Mouse (Mus musculus) heart, postnatal 4 days (tissue): ENCODE data around the gene Pkd2l1. TPM values are rescaled to one million over a fixed set of nuclear protein-coding genes. Genes with fewer than 3 reads are reported as not detected.

Experiments used
- DNase-seq: peaks from one replicate; pipeline ENCODE4 v3.0.0; 2021
- total RNA-seq, 2 experiments: library from RNA; stranded (reverse); gene quantifications; 2 replicates each; pipeline ENCODE4 v1.2.3; 2021

Gene Pkd2l1
- not detected for total RNA-seq

DNA sequence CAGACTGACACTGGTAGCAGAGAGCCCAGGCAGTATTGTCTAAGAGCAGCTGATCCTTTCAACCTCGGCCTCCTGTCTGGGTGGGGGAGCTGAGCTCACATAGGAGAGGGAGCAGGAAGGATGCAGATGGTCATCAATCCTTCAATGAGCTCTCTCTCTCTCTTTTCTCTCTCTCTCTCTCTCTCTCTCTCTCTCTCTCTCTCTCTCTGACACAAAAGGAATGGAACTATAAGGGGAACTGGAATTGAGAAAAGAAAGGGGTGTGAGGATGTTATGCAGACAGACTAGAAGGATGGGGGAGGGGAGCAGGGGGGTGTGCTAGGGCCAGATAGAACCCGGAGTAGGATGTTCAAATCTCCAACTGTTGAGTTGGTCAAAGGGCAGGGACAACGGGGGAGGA, at the start of gene Pkd2l1:
Gene Pkd2l1 (minus strand): TSS at position 101 of the 400 bp plus-strand sequence.
- no peak for DNase-seq

GRCm38 (mm10) chr19:44238906-44239305, 46.7 kb upstream of the Pkd2l1 start:
- no peak for DNase-seq

- no peak for DNase-seq
Observed at GRCm38 (mm10) chr19:44237471-44238006, 45.3 kb upstream of the Pkd2l1 start.

GRCm38 (mm10) chr19:44231608-44232151, 39.4 kb upstream of the Pkd2l1 start:
- DNase-seq = no peak

GRCm38 (mm10) chr19:44230212-44230611, 38.0 kb upstream of the Pkd2l1 start:
- no peak for DNase-seq

- no peak for DNase-seq
Observed at GRCm38 (mm10) chr19:44229776-44230175, 37.5 kb upstream of the Pkd2l1 start.

- DNase-seq = no peak
Observed at GRCm38 (mm10) chr19:44225728-44226127, 33.5 kb upstream of the Pkd2l1 start.

GRCm38 (mm10) chr19:44217958-44218525, 25.8 kb upstream of the Pkd2l1 start:
- DNase-seq = no peak

GRCm38 (mm10) chr19:44215255-44215654, 23.0 kb upstream of the Pkd2l1 start:
- no peak for DNase-seq

DNA sequence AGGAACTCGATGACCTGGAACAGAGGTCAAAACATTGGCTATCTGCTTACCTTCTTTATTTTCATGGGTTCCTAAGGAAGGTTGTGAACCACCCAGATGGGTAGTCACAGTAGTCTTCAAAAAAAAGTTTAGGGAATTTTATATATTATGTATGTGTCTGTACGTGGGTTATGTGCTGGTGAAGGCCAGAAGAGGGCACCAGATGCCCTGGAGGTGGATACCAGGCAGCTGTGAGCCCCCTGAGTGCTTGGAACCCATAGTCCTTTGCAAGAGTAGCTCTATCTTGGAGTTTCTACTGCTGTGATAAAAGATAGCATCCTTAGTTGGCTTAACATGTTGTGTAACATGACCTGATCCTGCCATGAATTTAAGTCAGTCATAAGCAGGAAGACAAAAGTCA, 14.8 kb upstream of the Pkd2l1 start:
- no peak for DNase-seq

DNA sequence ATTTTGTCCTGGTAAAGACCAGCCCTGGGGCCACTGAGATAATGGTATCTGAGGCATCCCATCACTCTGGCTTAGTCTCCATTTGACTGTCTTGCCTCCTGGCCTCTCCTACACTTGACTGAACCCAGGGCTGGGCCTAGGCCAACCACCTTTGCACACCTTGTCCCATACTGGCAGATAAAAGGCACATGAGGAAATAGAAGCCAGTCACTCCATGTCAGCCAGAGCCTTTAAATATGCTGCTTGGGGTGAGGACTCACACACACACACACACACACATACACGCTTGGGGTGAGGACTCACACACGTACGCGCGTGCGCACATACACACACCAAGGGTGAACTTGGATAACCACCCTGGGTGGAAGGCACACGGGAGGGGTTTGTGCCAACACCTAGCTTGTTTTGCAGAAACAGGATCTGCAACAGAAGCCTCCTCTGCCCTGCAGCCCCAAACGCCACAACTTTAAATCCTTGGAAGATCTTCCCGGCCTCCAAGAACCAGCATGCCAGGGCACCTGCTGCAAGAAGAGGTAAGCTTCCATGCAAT, 10.8 kb upstream of the Pkd2l1 start, which contains the start of gene Scd3:
Gene Scd3 (plus strand): TSS at position 255 of the 550 bp plus-strand sequence.
- no peak for DNase-seq

- no peak for DNase-seq
Observed at GRCm38 (mm10) chr19:44198964-44199363, 6.7 kb upstream of the Pkd2l1 start.

DNA sequence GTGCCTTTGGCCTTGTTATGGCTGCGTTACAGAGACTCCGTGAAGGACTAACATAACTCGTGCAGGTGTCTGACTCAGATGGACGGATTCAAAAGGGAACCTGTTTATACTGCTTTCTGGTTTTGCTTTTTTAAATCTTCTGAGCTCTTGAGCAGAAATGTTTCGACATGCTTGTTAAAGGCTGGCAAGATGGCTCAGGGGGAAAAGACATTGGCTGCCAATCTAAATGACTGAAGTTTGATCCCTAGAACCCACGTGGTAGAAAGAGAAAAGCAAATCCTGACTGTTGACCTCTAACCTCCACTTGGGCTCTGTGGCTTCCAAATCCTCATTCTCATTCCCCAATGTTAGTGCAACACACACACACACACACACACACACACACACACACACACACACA, 6.3 kb upstream of the Pkd2l1 start:
- no peak for DNase-seq

GRCm38 (mm10) chr19:44197053-44197852, 5.0 kb upstream of the Pkd2l1 start:
- no peak for DNase-seq

GRCm38 (mm10) chr19:44195138-44195537, 2.9 kb upstream of the Pkd2l1 start:
- DNase-seq = peak; percentile 79

- peak; percentile 22 for DNase-seq
Observed at GRCm38 (mm10) chr19:44193906-44194305, 1.7 kb upstream of the Pkd2l1 start.

- no peak for DNase-seq
Observed at GRCm38 (mm10) chr19:44189056-44189455, 3.2 kb downstream of the Pkd2l1 start.

DNA sequence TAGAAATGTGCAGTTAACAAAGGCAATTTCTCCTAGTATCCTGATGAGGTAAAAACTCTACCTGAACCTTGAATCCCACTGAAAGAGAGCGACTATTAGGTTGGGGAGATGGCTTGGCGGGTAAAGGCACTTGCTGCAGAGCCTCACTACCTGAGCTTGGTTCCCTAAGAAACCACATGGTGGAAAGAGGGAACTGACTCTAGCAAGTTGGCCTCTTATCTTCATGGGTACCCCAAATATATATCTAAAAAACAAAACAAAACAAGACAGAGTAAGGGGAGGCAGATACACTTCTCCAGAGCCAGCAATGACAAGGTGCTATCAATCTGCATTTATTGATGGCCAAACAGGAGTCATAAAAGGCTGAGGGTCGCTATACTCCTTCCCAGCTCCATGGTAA, 8.3 kb downstream of the Pkd2l1 start:
- DNase-seq = no peak

DNA sequence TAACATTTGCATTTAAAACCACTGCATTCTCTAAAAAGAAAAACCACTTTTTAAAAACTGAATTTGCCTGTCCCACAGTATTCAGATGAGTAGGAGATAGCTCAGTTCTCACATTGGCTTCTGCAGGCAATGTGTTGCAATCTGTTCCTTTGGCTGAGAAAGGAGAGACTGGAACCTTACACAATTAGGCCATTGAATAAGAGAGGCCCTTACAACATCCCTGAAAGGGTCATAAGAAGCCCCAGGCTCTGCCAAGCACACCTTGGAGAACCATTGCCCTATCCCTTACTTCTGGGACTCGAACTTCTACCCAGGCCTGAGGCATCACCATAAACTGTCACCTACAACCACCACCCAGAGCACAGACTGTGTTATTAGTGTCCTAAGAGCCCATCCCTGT, 11.7 kb downstream of the Pkd2l1 start:
- no peak for DNase-seq

- DNase-seq = no peak
Observed at GRCm38 (mm10) chr19:44176741-44177140, 15.5 kb downstream of the Pkd2l1 start.

- DNase-seq = no peak
Observed at GRCm38 (mm10) chr19:44174835-44175234, 17.4 kb downstream of the Pkd2l1 start.

DNA sequence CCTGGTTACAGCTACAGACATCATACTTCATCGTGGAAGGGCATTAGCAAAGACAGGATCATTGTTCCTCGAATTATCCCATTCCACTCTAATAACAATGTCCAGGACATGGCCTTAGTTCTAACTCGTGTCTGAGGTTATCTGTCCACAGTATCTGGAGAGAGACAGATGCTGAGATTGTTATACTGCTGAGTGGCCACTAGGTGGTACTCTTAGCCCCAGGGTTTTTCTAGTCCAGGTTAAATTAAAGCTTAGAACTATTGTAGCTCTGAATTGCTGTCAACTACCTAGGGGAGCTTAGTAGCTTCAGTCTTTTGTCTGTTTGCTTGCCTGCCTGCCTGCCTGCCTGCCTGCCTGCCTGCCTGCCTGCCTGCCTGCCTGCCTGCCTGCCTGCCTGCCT, 30.7 kb downstream of the Pkd2l1 start:
- no peak for DNase-seq

DNA sequence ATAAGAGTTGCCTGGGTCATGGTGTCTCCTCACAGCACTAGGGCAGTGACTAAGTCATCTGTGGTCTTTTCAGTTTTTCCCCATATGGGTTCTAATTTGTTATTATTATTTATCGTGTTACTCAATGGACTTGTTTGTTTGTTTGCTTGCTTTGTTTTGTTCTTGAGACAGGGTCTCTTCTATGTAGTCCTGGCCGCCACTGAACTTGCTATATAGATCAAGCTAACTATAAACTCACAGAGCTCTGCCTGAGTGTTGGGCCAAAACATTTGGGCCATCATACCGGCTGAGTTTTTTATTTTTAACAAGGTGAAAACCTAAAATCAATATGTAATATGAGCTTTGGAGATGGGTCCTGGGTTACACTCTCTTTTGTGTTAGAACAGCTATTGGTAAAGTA, 32.9 kb downstream of the Pkd2l1 start:
- DNase-seq = no peak
